Mouse (Mus musculus): ENCODE measurements at regions not wholly inside any gene's neighbourhood (a gene's known extent, or its start where the extent isn't known, plus 50 kb on each side); places are given as distances from the start of the nearest gene placed in this dataset.

- TF ChIP-seq CTCF (IDR thresholded peaks at IDR 0.05; ENCODE audit: control insufficient read depth, insufficient read depth, insufficient read length) = no peak
- TF ChIP-seq MAX (IDR thresholded peaks at IDR 0.05) = no peak
- TF ChIP-seq FOSL1 (IDR thresholded peaks at IDR 0.05; ENCODE audit: insufficient read depth, low read length, poor library complexity, severe bottlenecking) = no peak
- TF ChIP-seq MYOG (IDR thresholded peaks at IDR 0.05; ENCODE audit: control insufficient read depth, extremely low read depth, insufficient read length) = no peak
- no peak for TF ChIP-seq USF1 (IDR thresholded peaks at IDR 0.05; ENCODE audit: low read depth)
Measured at GRCm38 (mm10) chr3:120037526-120037925, 253.3 kb upstream of the Ptbp2 start.

All from C2C12 (cell line).